Mouse (Mus musculus): ENCODE measurements around the gene Dpm1.

Gene Dpm1

DNA sequence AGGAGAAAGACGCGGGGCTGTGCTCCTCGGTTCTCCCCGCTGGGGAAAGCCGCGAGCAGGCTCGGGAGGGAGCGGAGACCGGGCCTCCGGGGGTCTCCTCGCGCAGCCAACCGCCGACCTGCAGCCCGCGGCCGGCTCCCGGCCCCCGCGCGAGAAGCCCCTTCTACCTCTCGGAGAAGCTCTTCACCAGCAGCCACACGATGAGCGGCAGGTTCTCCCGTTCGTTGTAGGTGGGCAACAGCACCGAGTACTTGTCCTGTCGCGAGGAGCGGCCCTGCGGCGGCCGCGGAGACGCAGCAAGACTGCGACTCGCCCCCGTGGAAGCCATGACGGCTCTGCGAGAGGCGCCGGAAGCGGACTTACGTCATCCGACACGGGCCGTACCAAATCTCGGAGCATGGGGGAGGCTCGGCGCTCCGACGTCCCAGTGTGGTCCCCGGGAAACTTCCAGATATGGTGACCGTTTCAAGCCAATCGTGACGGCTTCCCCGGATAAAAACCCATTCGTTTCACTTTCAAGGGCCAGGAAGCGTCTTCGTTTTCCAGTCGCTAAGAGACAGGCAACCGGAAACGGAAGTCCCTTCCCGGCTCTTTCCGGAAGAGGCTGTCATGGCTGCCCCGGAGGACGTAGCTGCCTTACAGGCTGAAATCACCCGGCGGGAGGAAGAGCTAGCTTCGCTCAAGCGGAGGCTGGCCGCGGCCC is at the start of gene Dpm1, which contains the start of the genes Gm20716 and Mocs3:
Dpm1 (minus strand) TSS at position 566 of the 703 bp plus-strand sequence.
Gm20716 (minus strand) TSS at position 339 of the 703 bp plus-strand sequence.
Mocs3 (plus strand) TSS at position 597 of the 703 bp plus-strand sequence.
- peak; percentile 82 for DNase-seq (ENCODE audit: low spot score)

DNA sequence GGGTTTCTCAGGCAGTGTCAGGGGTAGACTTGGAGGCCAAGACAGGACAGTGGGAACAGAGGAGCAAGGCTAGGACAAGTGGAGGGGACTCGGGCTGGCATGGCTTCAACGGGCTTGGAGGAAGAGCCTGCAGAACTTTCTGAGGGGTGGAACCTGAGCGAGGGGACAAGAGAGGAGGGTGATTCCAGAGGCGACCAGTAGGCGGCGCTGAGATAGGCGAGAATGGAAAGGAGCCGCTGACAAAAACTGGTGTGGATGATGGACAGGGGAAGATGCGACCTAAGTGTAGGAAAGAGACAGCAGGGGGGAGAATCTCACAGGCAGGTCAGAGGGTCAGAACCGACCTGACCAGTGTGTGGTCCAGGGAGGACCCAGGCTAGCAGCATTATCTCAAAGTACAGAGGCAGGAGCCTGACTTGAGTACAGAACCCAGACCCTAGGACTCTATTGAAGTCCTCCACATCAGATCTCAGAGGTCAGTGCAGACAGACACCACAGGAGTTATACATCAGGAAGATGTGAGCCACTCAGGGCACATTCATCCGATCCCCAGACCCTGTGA is 44.1 kb upstream of the Dpm1 start:
- peak; percentile 29 for DNase-seq (ENCODE audit: low spot score)

DNA sequence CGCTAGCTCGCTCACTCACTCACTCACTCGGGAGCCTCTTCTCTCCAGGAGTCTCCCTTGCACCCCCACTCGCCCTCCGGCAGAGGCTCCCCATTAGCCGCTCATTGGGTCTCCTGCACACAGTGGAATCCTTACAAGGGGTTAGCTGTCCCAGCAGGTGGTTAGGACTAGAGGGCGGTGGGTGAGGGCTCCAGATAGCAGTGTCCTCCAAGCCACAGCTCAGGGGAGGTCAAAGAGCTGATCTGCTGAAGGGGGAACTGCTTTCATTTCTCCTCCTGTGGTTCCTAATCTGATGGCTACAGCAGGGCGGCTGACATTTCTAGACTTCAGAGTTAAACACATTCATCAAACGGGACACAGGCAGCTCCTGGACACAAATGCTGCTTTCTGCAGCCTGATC is 43.0 kb upstream of the Dpm1 start:
- no peak for DNase-seq (ENCODE audit: low spot score)

DNA sequence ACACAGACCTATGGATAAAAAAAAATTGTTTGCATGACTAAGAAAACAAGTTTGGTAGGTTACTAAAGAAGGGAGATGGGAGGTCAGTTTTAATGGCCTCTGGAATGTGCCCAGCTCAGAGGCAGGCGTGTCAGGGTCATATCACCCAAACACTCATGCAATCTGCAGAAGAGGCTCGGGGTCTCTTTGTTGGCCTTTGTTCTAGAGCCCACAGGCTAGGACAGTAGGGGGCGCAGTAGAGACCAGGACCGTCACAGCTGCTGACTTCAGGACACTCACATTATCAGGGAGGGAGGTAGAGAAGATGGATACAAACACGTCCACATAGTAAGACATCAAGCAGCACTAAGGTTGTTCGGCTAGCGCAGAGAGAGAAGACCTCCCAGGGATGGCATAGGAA is 37.6 kb upstream of the Dpm1 start:
- DNase-seq (ENCODE audit: low spot score) = no peak

DNA sequence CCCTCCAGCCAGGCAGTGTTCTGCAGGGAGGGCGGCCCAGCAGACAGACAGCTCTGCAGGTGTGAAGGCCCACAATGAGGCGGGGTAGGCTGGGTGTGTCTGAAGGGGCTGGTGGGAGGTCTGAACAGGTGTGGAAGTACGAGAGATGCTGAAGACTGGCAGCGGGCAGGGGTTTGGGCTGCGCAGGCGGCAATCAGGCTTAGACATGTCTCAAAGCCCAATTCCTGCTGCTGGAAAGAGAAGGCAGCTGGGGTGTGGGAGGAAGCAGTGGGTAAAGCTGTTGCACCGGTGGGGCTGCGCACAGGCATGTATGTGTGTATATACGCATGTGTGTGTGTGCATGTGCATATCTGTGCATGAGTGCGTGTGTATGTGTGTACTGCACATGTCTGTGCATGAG is 30.5 kb upstream of the Dpm1 start:
- DNase-seq (ENCODE audit: low spot score) = no peak

DNA sequence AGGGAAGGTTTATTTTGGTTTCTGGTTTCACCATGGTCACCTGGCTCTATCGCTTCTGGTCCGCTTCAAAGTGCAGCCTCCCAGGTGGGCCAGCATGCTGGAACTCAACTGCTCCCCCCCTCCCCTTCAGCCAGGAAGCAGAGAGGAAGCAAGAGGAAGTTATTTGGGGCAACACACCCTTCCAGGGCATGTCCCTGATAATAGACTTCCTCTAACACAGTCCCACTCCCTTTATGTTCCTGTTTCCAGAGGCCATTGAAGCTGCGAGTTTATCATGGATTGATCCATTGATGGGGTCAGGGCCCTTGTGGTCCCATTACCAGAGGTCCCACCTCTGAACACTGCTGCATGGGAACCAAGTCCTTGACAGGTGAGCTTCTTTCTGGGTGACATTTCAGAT is 29.7 kb upstream of the Dpm1 start:
- DNase-seq (ENCODE audit: low spot score) = no peak

DNA sequence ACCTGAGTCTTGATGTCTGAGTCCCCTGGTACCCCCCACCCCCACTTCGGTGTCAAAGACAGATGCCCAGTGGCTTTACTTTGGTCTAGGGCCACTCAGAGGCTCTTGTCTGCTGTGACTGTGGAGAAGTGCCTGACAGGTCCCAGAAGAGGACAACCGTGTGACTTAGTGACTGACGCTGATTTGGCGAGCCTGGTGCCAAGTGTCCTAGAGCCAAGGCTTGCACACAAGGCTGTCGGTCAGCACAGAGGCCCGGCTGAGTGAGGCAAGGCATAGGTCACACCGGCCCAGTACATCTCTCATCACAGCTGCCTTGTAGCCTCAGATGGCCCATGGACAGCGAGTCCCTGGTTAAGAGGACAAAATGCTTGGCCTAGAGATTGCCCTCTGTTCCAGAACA is 28.7 kb upstream of the Dpm1 start:
- no peak for DNase-seq (ENCODE audit: low spot score)

DNA sequence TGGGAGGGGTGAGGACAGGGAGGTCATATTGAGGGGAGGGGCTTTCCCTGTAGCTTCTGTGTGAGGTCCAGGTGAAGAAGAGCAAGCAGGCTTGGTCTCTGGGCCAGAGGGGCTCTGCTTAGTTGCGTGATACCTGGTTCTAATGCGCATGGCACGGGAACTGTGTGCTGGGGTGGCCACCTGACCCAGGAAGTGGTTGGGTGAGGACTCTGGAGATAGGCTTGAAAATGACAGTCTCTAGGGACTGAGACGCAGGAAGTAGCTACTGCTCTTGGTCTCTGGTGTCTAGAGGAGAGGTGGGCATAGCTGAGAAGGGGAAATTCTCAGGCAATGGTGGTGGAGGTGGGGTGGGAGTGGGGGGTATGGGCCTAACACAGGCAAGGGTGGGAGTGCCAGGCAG is 26.8 kb upstream of the Dpm1 start:
- DNase-seq (ENCODE audit: low spot score) = no peak

DNA sequence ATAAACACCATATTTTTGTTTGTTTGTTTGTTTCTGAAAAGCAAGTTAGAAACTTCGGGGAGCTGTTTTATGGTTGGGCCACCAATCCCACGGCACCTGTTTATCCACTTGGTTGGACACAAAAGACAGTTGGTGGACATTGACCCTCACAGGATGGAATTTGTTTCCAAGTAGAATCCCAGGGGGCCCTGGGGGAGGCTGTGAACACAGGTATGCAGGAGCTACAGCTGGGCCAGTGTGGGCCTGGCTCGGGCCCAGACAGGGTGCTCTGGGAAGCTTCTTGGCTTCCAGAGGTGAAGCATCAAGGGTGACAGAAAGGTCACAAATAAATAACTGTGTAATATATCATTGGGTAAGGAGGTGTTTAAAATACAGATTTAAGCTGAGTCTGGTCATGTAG is 26.1 kb upstream of the Dpm1 start:
- DNase-seq (ENCODE audit: low spot score) = no peak

DNA sequence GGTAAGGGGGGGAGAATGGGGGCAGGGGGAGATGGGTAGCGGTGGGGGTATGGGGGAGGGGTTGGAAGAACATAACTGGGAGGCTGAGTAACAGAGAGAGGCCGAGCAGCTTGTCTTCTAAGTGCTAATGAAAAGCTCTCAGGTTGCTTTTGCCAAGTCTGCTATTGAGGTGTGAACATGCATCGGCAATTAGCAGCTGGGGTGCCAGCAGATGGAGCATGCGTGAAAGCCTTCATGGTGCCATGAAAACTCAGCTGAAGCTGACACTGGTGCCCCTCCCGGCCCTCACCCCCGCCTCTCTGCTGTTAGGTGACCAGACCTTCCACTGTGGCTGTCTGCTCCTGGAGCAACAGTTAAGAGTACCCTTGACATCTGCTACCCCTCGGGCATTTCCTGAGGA is 23.4 kb upstream of the Dpm1 start:
- no peak for DNase-seq (ENCODE audit: low spot score)

DNA sequence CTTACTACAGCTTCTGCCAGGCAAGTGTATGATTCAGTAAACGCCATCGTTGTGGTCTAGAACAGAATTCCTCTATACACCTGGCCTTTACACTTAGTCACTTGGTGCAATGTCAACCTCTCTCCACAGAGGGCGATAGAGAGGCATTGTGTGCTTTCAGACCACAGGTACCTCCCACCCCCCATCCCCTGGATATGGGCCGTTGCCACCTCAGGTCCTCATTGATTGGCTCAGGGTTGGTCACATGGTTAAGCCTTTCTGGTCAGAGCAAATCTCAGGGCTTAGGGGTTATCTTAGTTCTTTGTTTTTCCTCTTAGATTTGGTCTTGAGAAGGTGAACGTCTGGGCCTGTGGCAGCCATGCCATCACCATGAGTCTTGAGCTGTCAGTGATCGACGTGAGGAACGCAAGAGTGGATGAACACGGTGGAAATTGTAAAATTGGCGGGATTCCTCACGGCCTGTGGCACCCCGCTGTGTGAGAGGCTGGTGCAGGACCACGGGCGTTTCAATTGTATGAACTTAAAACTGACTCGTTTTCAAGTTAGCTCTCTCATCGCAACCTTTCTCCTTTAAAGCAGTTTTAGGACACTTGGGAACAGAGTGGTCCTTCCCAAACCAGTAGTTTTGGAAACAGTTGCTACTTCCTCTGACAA is 22.4 kb upstream of the Dpm1 start:
- peak; percentile 31 for DNase-seq (ENCODE audit: low spot score)

DNA sequence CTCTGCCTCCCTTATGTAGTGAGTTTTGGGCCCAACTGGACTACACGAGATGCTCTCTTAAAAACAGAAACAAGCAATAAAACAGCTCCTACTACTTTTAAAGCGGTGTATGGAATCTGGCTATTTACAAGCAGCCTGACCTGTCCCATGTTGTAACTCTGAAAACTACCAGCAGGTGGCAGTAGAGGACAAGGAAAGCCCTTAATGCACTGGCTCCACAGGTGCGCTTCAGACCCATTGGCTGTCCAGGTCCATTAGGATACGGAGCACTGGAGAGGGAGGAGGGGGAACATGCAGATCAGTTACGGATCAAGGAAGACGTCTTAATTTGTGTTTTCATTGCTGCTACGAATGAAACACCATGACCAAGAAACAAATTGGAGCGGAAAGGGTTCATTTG is 19.9 kb upstream of the Dpm1 start:
- peak; percentile 82 for DNase-seq (ENCODE audit: low spot score)

DNA sequence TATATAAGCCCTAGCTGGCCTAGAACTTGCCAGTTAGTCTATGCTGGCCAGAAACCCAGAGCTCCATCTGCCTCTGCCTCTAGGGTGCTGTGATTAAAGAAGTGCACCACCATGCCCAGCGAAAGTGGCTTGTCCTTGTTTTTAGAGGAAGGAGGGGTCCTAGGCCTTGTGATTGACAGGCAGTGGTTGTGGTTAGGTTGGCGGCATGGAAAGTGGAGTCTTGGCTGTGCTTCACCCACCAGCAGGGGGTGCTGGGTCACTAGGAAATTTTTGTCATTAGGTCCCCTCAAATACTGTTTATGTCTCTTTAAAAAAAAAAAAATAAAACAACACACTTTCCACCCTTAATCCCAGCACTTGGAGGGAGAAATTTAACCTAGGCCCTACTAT is 18.5 kb upstream of the Dpm1 start:
- peak; percentile 14 for DNase-seq (ENCODE audit: low spot score)

DNA sequence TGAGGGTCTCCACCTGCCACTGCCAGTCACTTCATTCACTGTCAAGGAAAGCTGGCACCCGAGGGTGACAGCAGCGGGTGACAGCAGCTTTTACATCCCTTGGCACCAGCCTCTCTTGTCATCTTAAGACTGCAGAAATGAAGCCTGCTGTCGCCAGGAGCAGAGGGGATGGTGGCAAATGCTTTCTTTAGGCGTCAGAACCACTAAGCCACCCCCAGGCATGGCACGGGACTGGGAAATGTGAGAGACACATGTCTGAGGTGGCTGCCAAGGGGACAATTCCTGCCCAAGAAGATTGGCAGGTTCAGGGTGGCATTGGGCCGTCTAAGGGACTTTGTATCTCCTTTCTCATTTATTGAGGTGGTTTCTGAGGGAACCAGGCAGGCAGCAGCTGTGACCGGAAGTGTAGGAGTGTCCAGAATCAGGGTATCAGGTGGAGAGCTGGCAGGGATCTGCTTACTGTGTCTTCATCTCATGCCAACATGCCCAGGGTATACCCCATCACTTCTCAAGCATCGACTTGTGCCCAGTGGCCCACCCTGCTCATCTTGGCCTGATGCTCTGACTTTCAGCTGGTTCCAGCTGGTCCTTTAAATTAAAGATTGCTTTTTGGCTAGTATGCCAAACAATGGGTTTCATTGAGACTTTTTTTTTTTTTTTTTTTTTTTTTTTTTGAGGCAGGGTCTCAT is 17.9 kb upstream of the Dpm1 start:
- DNase-seq (ENCODE audit: low spot score) = no peak

DNA sequence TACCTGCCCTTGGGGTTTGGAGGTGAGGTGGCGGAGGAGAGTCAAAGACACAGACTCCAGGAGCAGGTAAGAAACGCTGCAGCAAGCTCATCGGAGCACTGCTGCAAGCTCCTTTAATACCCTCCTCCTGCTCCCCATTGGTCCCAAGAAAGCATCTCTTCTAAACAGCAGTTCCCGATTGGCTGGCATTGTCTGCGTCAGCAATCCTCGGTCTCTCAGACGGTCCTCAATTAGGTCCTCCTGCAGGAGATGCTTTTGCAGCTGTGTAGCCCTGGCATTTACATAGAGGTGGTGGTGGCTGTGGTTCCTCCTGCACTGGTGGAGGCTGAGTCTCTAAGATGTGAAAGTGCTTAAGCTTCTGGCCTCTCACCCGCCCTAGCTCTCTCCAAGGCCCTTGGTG is 15.2 kb upstream of the Dpm1 start:
- DNase-seq (ENCODE audit: low spot score) = no peak

DNA sequence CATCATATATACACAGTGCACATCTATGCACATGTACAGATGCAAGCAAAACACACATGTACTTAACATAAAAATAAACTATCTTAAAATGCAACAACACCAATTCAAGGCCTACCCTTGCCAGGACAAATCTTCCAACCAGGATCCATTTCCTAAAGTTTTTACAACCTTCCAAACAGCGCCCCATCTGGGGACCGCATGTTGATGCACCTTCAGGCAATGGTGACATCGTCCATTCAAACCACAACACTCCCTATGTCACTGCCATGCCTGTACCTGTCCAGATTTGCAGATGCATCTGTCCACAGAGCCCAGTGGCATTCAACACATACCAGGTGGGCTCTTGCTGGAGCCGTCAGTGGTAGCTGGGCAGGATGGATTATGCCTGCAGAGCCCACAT is 12.9 kb upstream of the Dpm1 start:
- DNase-seq (ENCODE audit: low spot score) = no peak

DNA sequence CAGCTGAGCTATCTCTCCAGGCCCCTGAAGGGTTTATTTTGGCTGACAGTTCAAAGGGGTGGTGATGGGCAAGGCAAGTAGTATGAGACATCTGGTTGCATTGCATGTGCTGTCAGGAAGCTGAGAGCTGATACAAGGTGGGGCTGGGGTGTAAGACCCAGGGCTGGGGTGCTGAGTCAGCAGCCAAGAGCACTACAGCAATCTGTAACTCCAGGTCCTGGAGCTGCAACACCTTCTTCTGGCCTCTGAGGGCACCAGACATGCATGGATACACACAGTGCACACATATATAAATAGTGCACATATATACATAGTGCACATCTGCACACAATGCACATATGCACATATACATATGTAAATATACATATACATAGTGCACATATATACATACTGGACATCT is 12.4 kb upstream of the Dpm1 start:
- no peak for DNase-seq (ENCODE audit: low spot score)

DNA sequence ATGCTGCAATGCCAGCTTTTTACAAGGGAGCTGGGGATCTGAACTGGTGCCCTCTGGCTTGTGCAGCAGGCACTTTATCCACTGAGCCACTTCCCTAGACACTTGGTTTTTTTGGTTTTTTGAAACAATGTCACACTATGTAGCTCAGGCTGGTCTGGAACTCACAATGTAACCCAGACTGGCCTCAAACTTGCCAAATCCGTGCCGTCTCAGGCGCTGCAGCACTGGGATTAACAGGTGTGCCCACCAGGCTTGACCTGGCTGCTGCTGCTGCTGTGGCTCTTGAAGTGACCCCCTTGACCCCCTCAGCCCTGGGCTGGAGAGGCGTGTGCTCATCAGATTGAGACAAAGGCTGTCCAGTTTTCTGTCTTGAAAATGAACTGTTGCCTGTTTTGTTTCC is 7.9 kb upstream of the Dpm1 start:
- no peak for DNase-seq (ENCODE audit: low spot score)

DNA sequence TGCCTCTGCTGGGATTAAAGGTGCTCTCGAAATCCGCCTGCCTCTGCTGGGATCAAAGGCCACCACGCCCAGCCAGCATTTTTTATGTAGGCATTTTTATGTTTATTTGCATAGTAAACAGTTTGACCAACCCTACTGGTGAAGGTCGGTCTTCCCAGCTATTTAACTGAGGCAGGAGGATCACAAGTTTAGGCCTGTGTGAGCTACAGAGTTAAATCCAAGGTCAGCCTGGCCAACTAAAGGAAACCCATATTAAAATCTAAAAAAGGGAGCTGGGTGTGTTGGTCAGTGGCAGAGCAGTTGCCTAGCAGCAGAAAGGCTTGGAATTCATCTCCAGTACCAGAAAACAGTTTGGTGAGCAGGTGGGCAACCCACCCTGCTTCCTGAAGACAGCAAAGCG is 2.9 kb upstream of the Dpm1 start:
- no peak for DNase-seq (ENCODE audit: low spot score)

DNA sequence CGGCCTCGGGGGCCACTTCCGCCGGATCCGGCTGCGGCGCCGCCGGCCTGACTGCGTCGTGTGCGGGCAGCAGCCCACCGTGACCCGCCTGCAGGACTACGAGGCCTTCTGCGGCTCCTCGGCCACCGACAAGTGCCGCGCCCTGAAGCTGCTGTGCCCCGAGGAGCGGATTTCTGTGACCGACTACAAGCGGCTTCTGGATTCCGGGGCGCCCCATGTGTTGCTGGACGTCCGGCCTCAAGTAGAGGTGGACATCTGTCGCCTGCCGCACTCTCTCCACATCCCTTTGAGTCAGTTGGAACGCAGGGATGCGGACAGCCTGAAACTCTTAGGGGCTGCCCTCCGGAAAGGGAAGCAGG is 1.1 kb upstream of the Dpm1 start:
- no peak for DNase-seq (ENCODE audit: low spot score)

DNA sequence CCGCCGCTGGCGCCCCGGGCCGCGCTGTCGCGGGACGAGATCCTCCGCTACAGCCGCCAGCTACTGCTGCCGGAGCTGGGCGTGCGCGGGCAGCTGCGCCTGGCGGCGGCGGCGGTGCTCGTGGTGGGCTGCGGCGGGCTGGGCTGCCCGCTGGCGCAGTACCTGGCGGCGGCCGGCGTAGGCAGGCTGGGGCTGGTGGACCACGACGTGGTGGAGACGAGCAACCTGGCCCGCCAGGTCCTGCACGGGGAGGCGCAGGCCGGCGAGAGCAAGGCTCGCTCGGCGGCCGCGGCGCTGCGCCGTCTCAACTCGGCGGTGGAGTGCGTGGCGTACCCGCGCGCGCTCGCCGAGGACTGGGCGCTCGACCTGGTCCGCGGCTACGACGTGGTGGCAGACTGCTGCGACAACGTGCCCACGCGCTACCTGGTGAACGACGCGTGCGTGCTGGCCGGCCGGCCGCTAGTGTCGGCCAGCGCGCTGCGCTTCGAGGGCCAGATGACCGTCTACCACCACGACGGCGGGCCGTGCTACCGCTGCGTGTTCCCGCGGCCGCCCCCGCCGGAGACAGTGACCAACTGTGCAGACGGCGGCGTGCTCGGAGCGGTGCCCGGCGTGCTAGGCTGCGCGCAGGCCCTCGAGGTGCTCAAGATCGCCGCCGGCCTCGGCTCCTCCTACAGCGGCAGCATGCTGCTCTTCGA is 531 bp upstream of the Dpm1 start:
- peak; percentile 10 for DNase-seq (ENCODE audit: low spot score)

All from c-Kit-positive CD71-positive TER-119-positive erythroid progenitor cells, embryonic 14.5 days (primary cell).